Mouse (Mus musculus): ENCODE measurements around the gene Nanos2.

DNA sequence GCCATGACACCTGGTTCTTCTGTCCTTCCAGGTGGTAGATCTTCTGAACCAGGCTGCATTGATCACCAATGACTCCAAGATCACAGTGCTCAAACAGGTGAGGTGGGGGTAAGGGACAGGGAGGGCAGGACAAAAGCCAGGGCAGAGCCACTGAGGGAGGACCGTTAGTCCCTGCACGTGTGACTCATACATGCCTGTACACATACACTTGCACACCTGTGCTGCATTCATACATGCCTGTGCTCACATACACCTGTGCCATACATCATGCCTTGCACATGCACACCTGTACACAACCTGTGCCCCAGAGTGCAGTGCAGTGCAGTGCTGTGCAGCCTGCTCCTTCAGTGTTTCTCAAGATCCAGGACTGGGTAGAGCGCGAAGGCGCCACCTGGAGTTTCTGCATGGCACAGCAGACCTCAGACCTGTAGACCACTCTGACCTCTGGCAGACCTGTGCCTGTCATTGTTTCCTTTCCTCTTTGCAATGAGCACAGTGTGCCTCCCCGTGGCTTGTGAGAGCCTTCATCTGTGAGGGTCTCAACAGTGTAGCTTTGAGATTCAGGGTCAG is 42.0 kb downstream of the Nanos2 start:
- TF ChIP-seq CTCF (IDR thresholded peaks at IDR 0.05; ENCODE audit: low read depth, low read length): peak; percentile 85
- TF ChIP-seq GATA1 (IDR thresholded peaks at IDR 0.05; ENCODE audit: borderline replicate concordance, low read length): no peak
